Mouse (Mus musculus) hindbrain, embryonic 16.5 days (tissue): ENCODE results near the gene Ap1s1. TPM values are rescaled to one million over a fixed set of nuclear protein-coding genes. Genes with fewer than 3 reads are reported as not detected.

ENCODE experiments used
- ATAC-seq: fragments of 200-750 bp; cut with Nextera tagmentation; 2 replicates; pipeline ENCODE4 v1.8.0; 2017; ENCODE audit warnings: moderate TSS enrichment, moderate library complexity
- H3K27ac ChIP-seq: fragments of 300-500 bp; sonication (generic); 2 replicates; pipeline ENCODE4 v1.5.1; 2014; ENCODE audit warnings: low read depth, mild to moderate bottlenecking, control low read depth, low read length, moderate library complexity
- H3K27me3 ChIP-seq: fragments of 300-500 bp; sonication (generic); replicated peaks from 2 replicates; pipeline ENCODE4 v1.6.1; 2014; ENCODE audit warnings: low read length; ENCODE audit not compliant: control insufficient read depth, insufficient read depth
- H3K36me3 ChIP-seq: fragments of 300-500 bp; sonication (generic); 2 replicates; pipeline ENCODE4 v1.6.1; 2014; ENCODE audit warnings: mild to moderate bottlenecking, low read length, moderate library complexity, mixed read lengths; ENCODE audit not compliant: control insufficient read depth, insufficient read depth
- H3K4me1 ChIP-seq: fragments of 300-500 bp; sonication (generic); 2 replicates; pipeline ENCODE4 v1.6.1; 2014; ENCODE audit warnings: low read depth, low read length; ENCODE audit not compliant: control insufficient read depth, insufficient read depth
- H3K4me2 ChIP-seq: fragments of 300-500 bp; sonication (generic); 2 replicates; pipeline ENCODE4 v1.6.1; 2014; ENCODE audit warnings: mild to moderate bottlenecking, low read length, control low read depth, moderate library complexity
- H3K4me3 ChIP-seq: fragments of 300-500 bp; sonication (generic); 2 replicates; pipeline ENCODE4 v1.5.1; 2014; ENCODE audit warnings: mild to moderate bottlenecking, low read length, control low read depth, moderate library complexity
- H3K9ac ChIP-seq: fragments of 300-500 bp; sonication (generic); 2 replicates; pipeline ENCODE4 v1.6.1; 2014; ENCODE audit warnings: low read depth, mild to moderate bottlenecking, control low read depth, low read length, moderate library complexity
- H3K9me3 ChIP-seq: fragments of 300-500 bp; sonication (generic); 2 replicates; pipeline ENCODE4 v1.6.1; 2014; ENCODE audit warnings: mild to moderate bottlenecking, low read length, moderate library complexity; ENCODE audit not compliant: control insufficient read depth
- WGBS: fragments of 180-500 bp; shearing (Covaris S2); extraction: QIAGEN DNeasy Blood & Tissue Kit; methylation state at CpG from one replicate; pipeline ENCODE4 v1.1.7; 2014; 5-methylcytosine and 5-hydroxymethylcytosine counted together
- polyA plus RNA-seq: library from polyadenylated mRNA; unstranded; fragments of >200 nt; fragmentation: Nextera tagmentation; extraction: Ambion mirVana; gene quantifications from 2 replicates; pipeline ENCODE4 v1.2.1, GENCODE M21; 2015

The Ap1s1 gene
- polyA plus RNA-seq, 1 experiment from 2014 or later: 260 TPM

DNA sequence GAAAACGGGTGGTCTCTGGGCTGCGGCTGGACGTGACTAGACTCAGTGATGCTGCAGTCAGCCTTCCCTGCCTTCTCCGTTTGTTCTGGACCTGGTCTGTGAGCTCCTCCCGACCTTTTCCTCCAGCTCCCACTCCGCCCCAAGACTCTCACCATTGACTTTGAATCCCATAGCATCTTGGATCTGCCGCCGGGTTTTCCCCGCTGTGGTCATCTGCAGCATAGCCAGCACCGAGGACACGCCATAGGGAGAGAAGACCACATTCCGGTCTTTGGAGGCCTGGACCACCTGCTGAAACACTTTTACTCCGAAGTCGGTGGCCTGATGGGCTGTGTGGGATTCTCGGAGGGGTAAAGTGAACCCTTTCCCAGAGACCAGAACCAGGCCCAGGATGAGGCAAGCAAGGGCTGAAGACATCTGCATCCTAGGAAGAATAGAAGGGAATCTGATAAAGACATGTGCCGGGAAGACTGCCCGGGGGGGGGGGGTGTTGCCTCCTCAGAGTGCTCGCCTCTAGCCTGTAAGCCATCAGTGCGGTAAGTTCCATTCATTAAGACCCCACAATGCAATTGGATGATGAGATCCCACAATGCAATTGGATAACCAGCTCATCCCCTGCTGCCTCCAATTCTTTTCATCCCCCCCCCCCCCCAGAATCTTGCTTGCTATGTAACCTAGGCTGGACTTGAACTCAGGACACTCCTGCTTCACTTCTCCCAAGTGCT lies 25.1 kb upstream of the Ap1s1 start:
- Histone ChIP-seq H3K4me2 (no peak overlapping the region), H3K36me3 (no peaks in the 10 kb centered on the region), H3K9ac (no peak overlapping the region), H3K27ac (no peak overlapping the region), H3K27me3 (no peaks in the 10 kb centered on the region), H3K4me3 (no peak overlapping the region), H3K9me3 (no peaks in the 10 kb centered on the region), H3K4me1 (peaks cover 16% of the 10 kb centered on the region)
- 89% methylated on average over 19 of the region's 19 CpGs for WGBS
- ATAC-seq: no peak

DNA sequence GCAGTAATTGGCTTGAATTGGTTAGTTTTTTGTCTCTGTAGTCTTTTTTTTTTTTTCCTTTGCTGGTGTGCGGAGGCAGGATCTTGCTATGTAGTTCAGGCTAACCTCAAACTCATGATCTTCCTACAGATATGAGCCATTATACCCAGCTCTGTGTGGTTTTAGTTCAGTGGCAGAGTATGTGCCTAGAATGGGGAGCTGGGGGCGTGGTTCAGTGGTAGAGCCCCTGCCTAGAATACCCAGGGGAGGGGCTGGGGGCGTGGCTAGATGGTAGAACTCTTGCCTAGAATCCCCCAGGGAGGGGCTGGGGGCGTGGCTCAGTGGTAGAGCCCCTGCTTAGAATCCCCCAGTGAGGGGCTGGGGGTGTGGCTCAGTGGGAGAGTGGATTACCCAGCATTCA lies 22.8 kb upstream of the Ap1s1 start:
- ATAC-seq: no peak
- H3K4me1 ChIP-seq: peaks cover 12% of the 10 kb centered on the region
- no peak overlapping the region for H3K4me3 ChIP-seq
- 81% methylated on average over 4 of the region's 4 CpGs for WGBS
- no peaks in the 10 kb centered on the region for H3K9me3 ChIP-seq
- no peak overlapping the region for H3K9ac ChIP-seq
- no peak overlapping the region for H3K4me2 ChIP-seq
- H3K36me3 ChIP-seq: no peaks in the 10 kb centered on the region
- H3K27me3 ChIP-seq: no peaks in the 10 kb centered on the region
- H3K27ac ChIP-seq: no peak overlapping the region

DNA sequence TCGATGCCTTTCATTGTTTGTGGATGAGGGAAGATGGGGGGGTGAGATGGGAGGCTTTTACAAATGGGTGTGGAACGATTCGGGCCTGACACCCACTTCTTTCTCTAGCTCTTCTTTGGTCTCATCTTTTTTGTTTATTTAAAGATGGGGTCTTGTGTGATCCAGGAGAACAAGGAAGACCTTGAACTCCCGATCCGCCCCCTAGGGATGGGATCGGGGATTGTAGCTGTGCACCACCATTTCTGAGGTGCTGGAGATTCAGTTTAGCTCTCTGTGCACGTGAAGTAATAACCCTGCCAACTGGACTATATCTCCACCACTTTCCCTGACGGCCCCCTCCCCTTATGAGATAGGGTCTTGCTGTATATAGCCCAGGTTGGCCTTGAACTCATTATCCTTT lies 20.0 kb upstream of the Ap1s1 start:
- ATAC-seq: no peak
- Histone ChIP-seq H3K4me3 (no peak overlapping the region), H3K27ac (no peak overlapping the region), H3K4me2 (no peak overlapping the region), H3K27me3 (no peaks in the 10 kb centered on the region), H3K9ac (no peak overlapping the region), H3K9me3 (no peaks in the 10 kb centered on the region), H3K36me3 (no peaks in the 10 kb centered on the region), H3K4me1 (no peaks in the 10 kb centered on the region)
- 74% methylated on average over 8 of the region's 8 CpGs for WGBS

DNA sequence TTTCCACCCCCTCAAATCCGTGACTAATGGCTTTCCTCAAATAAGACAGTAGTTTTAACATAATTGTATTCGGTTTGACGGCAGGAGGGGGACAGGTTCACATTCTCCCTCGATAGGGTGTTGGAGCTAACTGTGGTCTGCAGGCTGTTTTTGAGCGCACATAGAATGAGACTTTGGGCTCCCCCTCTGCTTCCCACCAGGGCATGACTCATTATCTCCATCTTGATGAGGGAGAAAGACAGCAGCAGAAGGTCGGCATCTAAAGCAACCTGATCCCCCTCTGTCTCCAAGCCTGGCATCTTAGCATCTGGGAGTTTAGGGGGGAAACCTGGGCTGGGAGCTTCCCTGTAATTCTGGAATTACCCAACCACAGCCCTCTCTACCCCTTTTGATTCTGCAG lies 19.5 kb upstream of the Ap1s1 start:
- Histone ChIP-seq H3K9me3 (no peaks in the 10 kb centered on the region), H3K9ac (no peak overlapping the region), H3K36me3 (no peaks in the 10 kb centered on the region), H3K27me3 (no peaks in the 10 kb centered on the region), H3K4me2 (no peak overlapping the region), H3K4me3 (no peak overlapping the region), H3K27ac (no peak overlapping the region), H3K4me1 (no peaks in the 10 kb centered on the region)
- 48% methylated on average over 6 of the region's 6 CpGs for WGBS
- ATAC-seq: no peak

DNA sequence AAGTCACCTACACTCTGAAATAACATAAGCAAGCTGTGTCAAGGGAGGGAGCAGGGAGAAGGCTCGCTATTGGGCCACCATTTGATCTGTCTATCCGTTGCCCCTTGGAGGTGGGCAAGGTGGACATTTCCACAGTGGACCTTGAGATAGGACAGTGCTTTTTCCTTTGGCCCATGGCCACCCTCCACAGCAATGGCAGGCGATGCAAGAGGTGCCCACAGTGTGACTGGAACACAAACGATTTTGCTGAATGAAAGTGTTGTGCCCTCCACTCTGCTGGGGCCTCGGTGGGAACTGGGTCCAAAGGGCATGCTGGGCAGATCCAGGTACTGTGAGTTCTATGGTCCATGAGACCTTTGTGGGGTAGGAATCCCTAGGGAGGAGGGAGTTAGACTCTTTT lies 16.7 kb upstream of the Ap1s1 start:
- H3K27me3 ChIP-seq: no peaks in the 10 kb centered on the region
- H3K4me3 ChIP-seq: no peak overlapping the region
- H3K36me3 ChIP-seq: no peaks in the 10 kb centered on the region
- H3K27ac ChIP-seq: no peak overlapping the region
- no peak for ATAC-seq
- no peak overlapping the region for H3K4me2 ChIP-seq
- 91% methylated on average over 5 of the region's 5 CpGs for WGBS
- H3K9me3 ChIP-seq: no peaks in the 10 kb centered on the region
- no peaks in the 10 kb centered on the region for H3K4me1 ChIP-seq
- H3K9ac ChIP-seq: no peak overlapping the region

DNA sequence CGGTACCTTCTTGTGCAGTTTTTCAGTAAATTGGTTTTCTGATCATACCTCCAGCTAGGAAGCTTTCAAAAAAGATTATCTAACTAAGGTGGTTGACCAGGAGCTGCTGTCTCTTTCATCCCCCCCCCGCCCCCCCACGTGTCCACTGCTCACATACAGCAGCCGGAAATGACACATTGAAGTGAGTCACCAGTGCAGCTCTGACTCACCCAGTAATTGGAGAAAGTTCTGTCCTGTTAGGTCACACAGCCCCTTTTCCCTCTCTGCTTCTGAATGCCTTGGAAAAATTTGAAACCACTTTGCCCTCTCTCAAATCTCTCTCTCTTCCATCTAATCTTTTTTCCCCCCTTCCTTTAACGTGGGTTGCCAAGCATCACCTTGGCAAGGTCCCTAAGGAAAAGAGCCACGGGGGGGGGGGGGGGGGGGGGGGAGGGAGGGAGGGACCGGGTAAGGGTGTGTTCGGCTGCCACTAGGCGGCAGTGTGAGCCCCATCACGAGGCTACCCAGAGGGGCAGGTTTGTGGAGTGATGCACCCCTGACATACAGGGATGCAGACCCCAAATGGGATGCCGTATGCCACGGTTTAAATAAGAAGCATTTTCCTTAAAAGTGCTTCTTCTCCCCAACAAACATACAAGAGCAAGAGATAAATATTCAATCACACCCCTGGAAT lies 16.0 kb upstream of the Ap1s1 start:
- no peaks in the 10 kb centered on the region for H3K4me1 ChIP-seq
- no peak for ATAC-seq
- H3K9me3 ChIP-seq: no peaks in the 10 kb centered on the region
- H3K27me3 ChIP-seq: no peaks in the 10 kb centered on the region
- H3K4me2 ChIP-seq: no peak overlapping the region
- H3K9ac ChIP-seq: no peak overlapping the region
- H3K27ac ChIP-seq: no peak overlapping the region
- 27% methylated on average over 11 of the region's 12 CpGs for WGBS
- no peak overlapping the region for H3K4me3 ChIP-seq
- H3K36me3 ChIP-seq: no peaks in the 10 kb centered on the region

DNA sequence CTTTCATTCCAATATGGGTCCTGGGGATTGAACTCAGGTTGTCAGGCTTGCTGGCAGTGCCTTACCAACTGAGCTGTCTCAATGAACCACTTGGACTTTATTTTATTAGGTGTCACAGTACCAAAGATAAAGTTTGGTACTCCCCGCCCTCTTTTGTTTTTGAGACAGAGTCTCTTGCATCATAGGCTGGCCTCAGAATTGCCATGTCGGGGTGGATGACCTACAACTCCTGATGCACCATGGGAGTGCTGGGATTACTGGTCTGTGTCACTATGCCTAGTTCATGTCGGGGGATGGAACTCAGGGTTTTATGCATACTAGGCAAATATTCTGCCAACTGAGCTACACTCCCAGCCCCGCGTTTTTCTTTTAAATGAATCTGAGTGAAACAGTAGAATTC lies 8.9 kb upstream of the Ap1s1 start:
- no peaks in the 10 kb centered on the region for H3K9me3 ChIP-seq
- no peak overlapping the region for H3K9ac ChIP-seq
- ATAC-seq: no peak
- H3K4me3 ChIP-seq: no peak overlapping the region
- no peaks in the 10 kb centered on the region for H3K4me1 ChIP-seq
- H3K27ac ChIP-seq: no peak overlapping the region
- H3K36me3 ChIP-seq: no peaks in the 10 kb centered on the region
- H3K4me2 ChIP-seq: no peak overlapping the region
- no peaks in the 10 kb centered on the region for H3K27me3 ChIP-seq
- WGBS: 88% methylated on average over 5 of the region's 5 CpGs

DNA sequence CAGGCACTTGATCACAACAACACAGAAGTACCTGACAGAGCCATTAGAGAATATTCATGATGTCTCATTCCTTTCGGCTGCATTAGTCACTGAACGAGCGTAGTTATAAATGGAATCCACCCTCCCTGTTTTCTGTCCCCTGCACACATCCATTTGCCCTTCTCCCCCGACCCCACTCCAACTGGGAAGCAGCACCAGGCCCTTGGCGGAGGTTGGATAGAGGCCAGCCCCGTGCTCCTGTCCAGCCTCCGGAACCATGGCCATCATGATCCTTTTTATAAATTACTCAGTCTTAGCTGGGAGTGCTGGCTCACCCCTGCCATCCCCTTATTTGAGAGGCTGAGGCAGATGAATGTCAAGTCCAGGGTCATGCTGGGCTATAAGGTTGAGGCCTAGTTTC lies 8.4 kb upstream of the Ap1s1 start:
- Histone ChIP-seq H3K27me3 (no peaks in the 10 kb centered on the region), H3K9ac (no peak overlapping the region), H3K4me2 (no peak overlapping the region), H3K4me1 (no peaks in the 10 kb centered on the region), H3K27ac (no peak overlapping the region), H3K9me3 (no peaks in the 10 kb centered on the region), H3K36me3 (no peaks in the 10 kb centered on the region), H3K4me3 (no peak overlapping the region)
- ATAC-seq: no peak
- 89% methylated on average over 7 of the region's 7 CpGs for WGBS

DNA sequence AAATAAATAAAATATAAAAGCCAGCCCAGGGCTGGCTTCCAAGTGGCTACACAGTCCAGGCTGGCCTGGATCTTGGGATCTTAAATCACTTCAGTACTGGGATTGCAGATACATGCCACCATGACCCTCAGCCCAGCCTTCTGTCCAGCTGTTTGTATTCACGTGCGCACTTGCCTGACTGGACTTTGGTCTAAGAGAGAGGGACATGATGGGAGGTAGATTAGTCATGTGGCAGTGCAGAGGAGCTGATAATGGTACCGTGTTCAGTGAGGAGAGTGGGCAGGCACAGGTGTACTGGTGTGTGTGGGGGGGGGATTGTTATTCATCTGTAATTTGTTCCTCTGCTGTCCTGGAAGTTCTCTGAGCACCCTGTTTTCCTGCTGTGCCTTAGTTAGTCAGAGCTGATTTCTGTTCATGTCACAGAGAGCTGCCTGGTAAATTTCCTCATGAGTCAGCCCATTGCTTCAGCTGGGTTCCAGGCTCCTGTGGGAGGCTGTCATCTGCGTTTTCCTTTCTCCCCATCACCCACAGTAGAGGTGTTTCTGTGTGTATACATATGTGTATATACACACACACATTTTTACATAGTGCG lies 6.1 kb upstream of the Ap1s1 start:
- no peaks in the 10 kb centered on the region for H3K9me3 ChIP-seq
- 86% methylated on average over 5 of the region's 5 CpGs for WGBS
- no peak overlapping the region for H3K4me3 ChIP-seq
- H3K27me3 ChIP-seq: no peaks in the 10 kb centered on the region
- H3K27ac ChIP-seq: no peak overlapping the region
- H3K36me3 ChIP-seq: no peaks in the 10 kb centered on the region
- no peak for ATAC-seq
- no peak overlapping the region for H3K4me2 ChIP-seq
- H3K9ac ChIP-seq: no peak overlapping the region
- no peaks in the 10 kb centered on the region for H3K4me1 ChIP-seq
